21 mouse cellular contexts compared by ENCODE assay signal in genomic region chr2:80786370-80786769, GRCm38 (mm10).
DNase-seq lines count a peak whose midpoint lies in the region; ATAC-seq and TF ChIP-seq lines count a peak whose summit lies in the region.
"Had no signal": no experiment of that assay in that cellular context is flagged by ENCODE, and none has a peak within 500 bp of the region (broad histone marks: within the 10 kb centered on the region; RNA-seq: fewer than 3 reads in every experiment).

No protein-coding gene starts in this region.

- H3K9ac ChIP-seq in hindbrain, embryonic 16.5 days (ENCODE audit: low read depth, low read length): no peak overlapping the region
- no peak overlapping the region for H3K9ac ChIP-seq in hindbrain, embryonic 11.5 days (ENCODE audit: low read depth, low read length)
- no peak overlapping the region for H3K9ac ChIP-seq in midbrain, embryonic 16.5 days (ENCODE audit: low read depth, low read length)
- H3K9ac ChIP-seq in midbrain, embryonic 15.5 days: no peak overlapping the region
- H3K9ac ChIP-seq in forebrain, embryonic 13.5 days: no peak overlapping the region
- no peak overlapping the region for H3K9ac ChIP-seq in forebrain, postnatal 0 days
- H3K9ac ChIP-seq: embryonic facial prominence, embryonic 15.5 days; heart, embryonic 13.5 days; hindbrain, embryonic 14.5 days had no signal

- no peaks in the 10 kb centered on the region for H3K9me3 ChIP-seq in hindbrain, embryonic 16.5 days (ENCODE audit: control insufficient read depth, low read length)
- H3K9me3 ChIP-seq in hindbrain, embryonic 11.5 days (ENCODE audit: control insufficient read depth, low read length): no peaks in the 10 kb centered on the region
- no peaks in the 10 kb centered on the region for H3K9me3 ChIP-seq in midbrain, embryonic 16.5 days (replicated peaks; ENCODE audit: control insufficient read depth, low read length, poor library complexity, severe bottlenecking)
- H3K9me3 ChIP-seq in midbrain, embryonic 15.5 days: no peaks in the 10 kb centered on the region
- H3K9me3 ChIP-seq in forebrain, embryonic 13.5 days (replicated peaks): no peaks in the 10 kb centered on the region
- H3K9me3 ChIP-seq in forebrain, postnatal 0 days (ENCODE audit: low read length): no peaks in the 10 kb centered on the region
- H3K9me3 ChIP-seq: embryonic facial prominence, embryonic 15.5 days; heart, embryonic 13.5 days had no signal

- no peak overlapping the region for H3K27ac ChIP-seq in hindbrain, embryonic 16.5 days (ENCODE audit: low read depth, low read length)
- H3K27ac ChIP-seq in hindbrain, embryonic 11.5 days (ENCODE audit: low read depth, low read length): no peak overlapping the region
- no peak overlapping the region for H3K27ac ChIP-seq in midbrain, embryonic 16.5 days (ENCODE audit: low read length)
- no peak overlapping the region for H3K27ac ChIP-seq in midbrain, embryonic 15.5 days
- no peak overlapping the region for H3K27ac ChIP-seq in forebrain, embryonic 13.5 days
- no peak overlapping the region for H3K27ac ChIP-seq in forebrain, postnatal 0 days (ENCODE audit: low read depth, low read length)
- H3K27ac ChIP-seq: embryonic facial prominence, embryonic 15.5 days; gastrocnemius, adult 2 months; heart, embryonic 13.5 days; hindbrain, embryonic 14.5 days had no signal

- H3K27me3 ChIP-seq in hindbrain, embryonic 16.5 days (replicated peaks; ENCODE audit: control insufficient read depth, insufficient read depth, low read length): no peaks in the 10 kb centered on the region
- H3K27me3 ChIP-seq in hindbrain, embryonic 11.5 days (ENCODE audit: control insufficient read depth, insufficient read depth, low read length): no peaks in the 10 kb centered on the region
- no peaks in the 10 kb centered on the region for H3K27me3 ChIP-seq in midbrain, embryonic 16.5 days (ENCODE audit: control insufficient read depth, insufficient read depth, low read depth, low read length)
- no peaks in the 10 kb centered on the region for H3K27me3 ChIP-seq in midbrain, embryonic 15.5 days (replicated peaks)
- H3K27me3 ChIP-seq in forebrain, embryonic 13.5 days: no peaks in the 10 kb centered on the region
- no peaks in the 10 kb centered on the region for H3K27me3 ChIP-seq in forebrain, postnatal 0 days (ENCODE audit: insufficient read depth, low read length)
- H3K27me3 ChIP-seq: embryonic facial prominence, embryonic 15.5 days; heart, embryonic 13.5 days had no signal

- TF ChIP-seq CTCF in forebrain, postnatal 0 days (IDR thresholded peaks at IDR 0.05; ENCODE audit: low read depth): no peak

- no peak for DNase-seq in hindbrain, embryonic 11.5 days (ENCODE audit: low spot score)
- peak; percentile 57 for DNase-seq in forebrain, postnatal 0 days
- no peak for DNase-seq in spleen, postnatal 36 days (ENCODE audit: low spot score in 2 of 2)
- DNase-seq in cerebellum, postnatal 4 days (ENCODE audit: low spot score in 2 of 2): no peak
- DNase-seq: adrenal gland, postnatal 10 days; cerebellum, adult 2 months; cerebellum, postnatal 10 days; embryo, embryonic 11 days; gastrocnemius, adult 2 months; gastrocnemius, postnatal 25 days; heart, postnatal 36 days had no signal

- no peak overlapping the region for H3K4me2 ChIP-seq in hindbrain, embryonic 16.5 days (ENCODE audit: low read length)
- H3K4me2 ChIP-seq in hindbrain, embryonic 11.5 days (replicated peaks; ENCODE audit: low read depth, low read length): no peak overlapping the region
- H3K4me2 ChIP-seq in midbrain, embryonic 16.5 days (ENCODE audit: low read length): no peak overlapping the region
- H3K4me2 ChIP-seq in midbrain, embryonic 15.5 days: no peak overlapping the region
- no peak overlapping the region for H3K4me2 ChIP-seq in forebrain, embryonic 13.5 days
- no peak overlapping the region for H3K4me2 ChIP-seq in forebrain, postnatal 0 days (ENCODE audit: low read depth)
- H3K4me2 ChIP-seq: embryonic facial prominence, embryonic 15.5 days; heart, embryonic 13.5 days; hindbrain, embryonic 14.5 days had no signal

- peaks cover 3% of the 10 kb centered on the region; the same call in 1 of the 2 replicates for H3K4me1 ChIP-seq in hindbrain, embryonic 16.5 days (ENCODE audit: control insufficient read depth, insufficient read depth, low read depth, low read length)
- H3K4me1 ChIP-seq in hindbrain, embryonic 11.5 days (replicated peaks; ENCODE audit: control insufficient read depth, insufficient read depth, low read length): no peaks in the 10 kb centered on the region
- H3K4me1 ChIP-seq in midbrain, embryonic 16.5 days (ENCODE audit: control insufficient read depth, insufficient read depth, low read length): 0 out of 2 replicates have a peak, but pooled peaks cover 6% of the 10 kb centered on the region
- H3K4me1 ChIP-seq in midbrain, embryonic 15.5 days: 0 out of 2 replicates have a peak, but pooled peaks cover 5% of the 10 kb centered on the region
- peaks cover 6% of the 10 kb centered on the region for H3K4me1 ChIP-seq in forebrain, embryonic 13.5 days
- peaks cover 7% of the 10 kb centered on the region for H3K4me1 ChIP-seq in forebrain, postnatal 0 days (ENCODE audit: insufficient read depth)
- H3K4me1 ChIP-seq: embryonic facial prominence, embryonic 15.5 days had no signal

- ATAC-seq in hindbrain, embryonic 16.5 days: peak; percentile 58; the same call in 1 of the 2 replicates
- no peak for ATAC-seq in hindbrain, embryonic 11.5 days (ENCODE audit: low FRiP score)
- ATAC-seq in midbrain, embryonic 16.5 days: peak; percentile 76
- ATAC-seq in midbrain, embryonic 15.5 days (replicated peaks): no peak; the same call in 1 of the 2 replicates
- ATAC-seq in forebrain, embryonic 13.5 days: peak; percentile 48; the same call in 1 of the 2 replicates
- ATAC-seq in forebrain, postnatal 0 days: peak; percentile 90
- ATAC-seq: inflammation-experienced regulatory T-cells, adult 6 months; intestine, postnatal 0 days had no signal

- WGBS in hindbrain, embryonic 16.5 days: 44% methylated on average over 4 of the region's 4 CpGs
- WGBS in hindbrain, embryonic 11.5 days: 79% methylated on average over 4 of the region's 4 CpGs
- WGBS in midbrain, embryonic 16.5 days: 46% methylated on average over 4 of the region's 4 CpGs
- WGBS in midbrain, embryonic 15.5 days: 54% methylated on average over 4 of the region's 4 CpGs
- WGBS in forebrain, embryonic 13.5 days: 41% methylated on average over 4 of the region's 4 CpGs
- 16% methylated on average over 4 of the region's 4 CpGs for WGBS in forebrain, postnatal 0 days

- H3K36me3 ChIP-seq in hindbrain, embryonic 16.5 days (ENCODE audit: control insufficient read depth, insufficient read depth, low read length): no peaks in the 10 kb centered on the region
- H3K36me3 ChIP-seq in hindbrain, embryonic 11.5 days (ENCODE audit: control insufficient read depth, insufficient read depth, low read length): no peaks in the 10 kb centered on the region
- H3K36me3 ChIP-seq in midbrain, embryonic 16.5 days (ENCODE audit: control insufficient read depth, insufficient read depth, low read length): no peaks in the 10 kb centered on the region
- H3K36me3 ChIP-seq in midbrain, embryonic 15.5 days (replicated peaks): no peaks in the 10 kb centered on the region
- H3K36me3 ChIP-seq in forebrain, embryonic 13.5 days (ENCODE audit: poor library complexity, severe bottlenecking): no peaks in the 10 kb centered on the region
- no peaks in the 10 kb centered on the region for H3K36me3 ChIP-seq in forebrain, postnatal 0 days (ENCODE audit: insufficient read depth)
- H3K36me3 ChIP-seq: embryonic facial prominence, embryonic 15.5 days; heart, embryonic 13.5 days had no signal

- H3K4me3 ChIP-seq in hindbrain, embryonic 16.5 days (ENCODE audit: low read length): no peak overlapping the region
- no peak overlapping the region for H3K4me3 ChIP-seq in hindbrain, embryonic 11.5 days (ENCODE audit: low read depth, low read length)
- no peak overlapping the region for H3K4me3 ChIP-seq in midbrain, embryonic 16.5 days (ENCODE audit: low read depth, low read length)
- no peak overlapping the region for H3K4me3 ChIP-seq in midbrain, embryonic 15.5 days
- no peak overlapping the region for H3K4me3 ChIP-seq in forebrain, embryonic 13.5 days
- no peak overlapping the region for H3K4me3 ChIP-seq in forebrain, postnatal 0 days (ENCODE audit: low read depth, low read length)
- H3K4me3 ChIP-seq: embryonic facial prominence, embryonic 15.5 days; erythroblast, embryonic 14.5 days; gastrocnemius, adult 2 months; heart, embryonic 13.5 days had no signal

Comparison
In these comparisons a context has a peak if more than half of its experiments do, and no peak if none do; other contexts are left out.
1. ATAC-seq: peak in hindbrain, embryonic 16.5 days (single experiment), midbrain, embryonic 16.5 days (single experiment), forebrain, embryonic 13.5 days (single experiment) and forebrain, postnatal 0 days (single experiment); none in hindbrain, embryonic 11.5 days (single experiment) and midbrain, embryonic 15.5 days (single experiment).